Mouse (Mus musculus): ENCODE measurements around the gene Gm1993.
"Not testable (repeated sequence)": the region's sequence is repeated elsewhere in the genome, so short reads cannot be mapped to it uniquely, and the experiment has no call there.

Gm1993 gene

GRCm38 (mm10) chrX:25570352-25570751, at the start of gene Gm1993:
Gene Gm1993 (minus strand): TSS chrX:25570452.
- not testable (repeated sequence) for DNase-seq
